Mouse (Mus musculus) cerebellum, adult 2 months (tissue): ENCODE results near the gene Zfp697. TPM values are rescaled to one million over a fixed set of nuclear protein-coding genes. Genes with fewer than 3 reads are reported as not detected.
"Not testable (repeated sequence)": the region's sequence is repeated elsewhere in the genome, so short reads cannot be mapped to it uniquely, and the experiment has no call there.

Experiments used
- DNase-seq, 2 experiments: peaks; one replicate each; pipeline ENCODE4 v3.0.0; 2021
- H3K27ac ChIP-seq: fragments of 200-500 bp; 2 replicates; pipeline ENCODE4 v1.5.1; 2012; ENCODE audit warnings: low read length, control low read depth, inconsistent platforms; ENCODE audit not compliant: insufficient read depth
- H3K27me3 ChIP-seq: fragments of 200-500 bp; 2 replicates; pipeline ENCODE4 v1.6.1; 2012; ENCODE audit warnings: inconsistent platforms, mild to moderate bottlenecking, low read length, moderate library complexity; ENCODE audit not compliant: control insufficient read depth, insufficient read depth
- H3K4me1 ChIP-seq: fragments of 200-500 bp; 2 replicates; pipeline ENCODE4 v1.6.1; 2011; ENCODE audit warnings: low read length; ENCODE audit not compliant: control insufficient read depth, insufficient read depth
- H3K4me3 ChIP-seq: fragments of 200-500 bp; replicated peaks from 2 replicates; pipeline ENCODE3; 2011; ENCODE audit warnings: mild to moderate bottlenecking, low read depth, low read length, control low read depth; ENCODE audit not compliant: insufficient read depth
- CTCF ChIP-seq: fragments of 200-500 bp; IDR thresholded peaks from 2 replicates; pipeline ENCODE4 v1.5.1; 2011; ENCODE audit warnings: low read depth, mild to moderate bottlenecking, control low read depth, low read length, moderate library complexity, borderline replicate concordance; ENCODE audit not compliant: insufficient read depth
- POLR2A ChIP-seq: fragments of 200-500 bp; IDR thresholded peaks from 2 replicates; pipeline ENCODE4 v1.6.1; 2011; ENCODE audit warnings: low read length, control low read depth, borderline replicate concordance; ENCODE audit not compliant: insufficient read depth
- WGBS: fragments of 180-500 bp; shearing (Covaris S2); methylation state at CpG from one replicate; pipeline ENCODE4 v1.1.7; 2018; 5-methylcytosine and 5-hydroxymethylcytosine counted together
- polyA plus RNA-seq: library from polyadenylated mRNA; depleted of rRNA; stranded (reverse); fragments of >200 nt; gene quantifications from 2 replicates; pipeline ENCODE4 v1.2.3, GENCODE M21; 2012

Gene Zfp697
- polyA plus RNA-seq, 1 experiment: 7.7 TPM

DNA sequence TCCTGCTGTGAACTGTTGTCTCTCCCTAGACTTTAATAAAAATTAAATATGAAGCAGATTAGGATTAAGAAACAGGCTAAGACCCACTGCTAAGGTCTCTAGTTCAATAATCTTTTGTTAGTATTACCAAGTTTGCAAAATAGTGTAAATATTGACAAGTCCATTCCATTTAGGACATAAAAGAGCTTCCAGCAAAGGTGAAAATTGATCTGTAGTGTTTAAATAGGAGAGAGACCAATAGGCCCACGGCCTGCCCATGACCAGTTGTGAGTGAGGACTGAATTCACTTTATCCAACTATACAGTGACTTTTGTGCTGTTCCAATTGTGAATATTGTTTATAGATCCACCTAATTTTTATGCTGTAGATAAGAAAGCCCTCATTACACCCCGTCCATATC is 205.5 kb downstream of the Zfp697 start:
- WGBS: 91% methylated on average over 2 of the region's 2 CpGs
- no peaks in the 10 kb centered on the region for H3K27me3 ChIP-seq
- TF ChIP-seq CTCF: no peak
- no peak for TF ChIP-seq POLR2A
- no peak overlapping the region for H3K27ac ChIP-seq
- H3K4me3 ChIP-seq: no peak overlapping the region
- no peaks in the 10 kb centered on the region for H3K4me1 ChIP-seq
- no peak for DNase-seq

DNA sequence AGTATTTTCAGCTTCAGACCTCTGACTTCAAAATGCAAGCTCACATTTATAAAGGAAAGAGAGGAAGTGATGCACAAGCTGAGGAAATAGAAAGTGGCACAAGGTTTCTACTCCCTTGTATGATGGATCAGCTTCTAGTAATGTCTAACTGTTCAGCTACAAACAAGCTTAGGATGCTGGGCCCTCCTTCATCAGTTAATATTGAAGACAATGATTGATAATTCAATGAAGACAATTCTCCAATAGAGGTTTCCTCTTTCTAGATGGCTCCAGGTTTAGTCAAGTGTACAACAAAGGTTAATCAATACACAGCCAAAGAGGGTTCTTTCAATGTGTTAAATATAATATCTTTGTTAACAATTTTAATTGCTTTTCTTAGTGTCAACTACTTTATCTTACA is 206.4 kb downstream of the Zfp697 start, which contains the start of gene Gm10681:
Gene Gm10681 (minus strand): TSS at position 101 of the 400 bp plus-strand sequence.
- no peak within 1 kb of the TSS for H3K4me3 ChIP-seq
- H3K4me1 ChIP-seq: no peaks in the 10 kb centered on the region
- H3K27me3 ChIP-seq: no peaks in the 10 kb centered on the region
- TF ChIP-seq CTCF (no peak), POLR2A (no peak)
- no peak for DNase-seq
- no peak within 1 kb of the TSS for H3K27ac ChIP-seq

DNA sequence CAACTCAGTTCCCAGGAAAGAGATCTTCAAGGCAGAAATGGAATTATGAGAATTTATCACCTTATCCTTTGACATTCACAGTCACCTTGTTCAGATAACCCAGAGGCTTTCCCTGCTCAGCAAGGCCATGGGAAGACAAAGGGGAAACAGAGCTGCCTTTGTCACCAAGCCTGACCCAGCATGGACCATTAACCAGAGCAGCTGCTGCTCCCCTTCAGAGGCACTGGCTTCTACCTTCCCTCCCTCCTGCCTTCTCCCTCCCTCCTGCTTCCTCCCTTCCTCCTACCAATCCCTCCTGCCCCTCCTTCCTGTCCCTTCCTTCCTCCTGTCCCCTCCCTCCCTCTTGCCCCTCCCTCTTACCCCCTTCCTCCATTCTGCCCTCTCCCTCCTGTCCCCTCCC is 231.3 kb downstream of the Zfp697 start:
- not testable (repeated sequence) for DNase-seq, H3K4me3 ChIP-seq, H3K27ac ChIP-seq, H3K27me3 ChIP-seq, H3K4me1 ChIP-seq

GRCm38 (mm10) chr3:98613963-98614362 is 231.7 kb downstream of the Zfp697 start:
- no peak overlapping the region for H3K4me3 ChIP-seq
- H3K27me3 ChIP-seq: no peaks in the 10 kb centered on the region
- no peak overlapping the region for H3K27ac ChIP-seq
- TF ChIP-seq POLR2A: no peak
- TF ChIP-seq CTCF: no peak
- no peaks in the 10 kb centered on the region for H3K4me1 ChIP-seq
- no peak for DNase-seq

- not testable (repeated sequence) for DNase-seq, H3K4me3 ChIP-seq, H3K27me3 ChIP-seq, H3K27ac ChIP-seq, H3K4me1 ChIP-seq
- WGBS: 63% methylated on average over 2 of the region's 2 CpGs
Measured at GRCm38 (mm10) chr3:98614406-98614927, 232.2 kb downstream of the Zfp697 start.

GRCm38 (mm10) chr3:98616244-98616643 is 234.0 kb downstream of the Zfp697 start:
- H3K27me3 ChIP-seq, DNase-seq, H3K4me3 ChIP-seq, H3K27ac ChIP-seq, H3K4me1 ChIP-seq: not testable (repeated sequence)
- 25% methylated on average over 2 of the region's 2 CpGs for WGBS

DNA sequence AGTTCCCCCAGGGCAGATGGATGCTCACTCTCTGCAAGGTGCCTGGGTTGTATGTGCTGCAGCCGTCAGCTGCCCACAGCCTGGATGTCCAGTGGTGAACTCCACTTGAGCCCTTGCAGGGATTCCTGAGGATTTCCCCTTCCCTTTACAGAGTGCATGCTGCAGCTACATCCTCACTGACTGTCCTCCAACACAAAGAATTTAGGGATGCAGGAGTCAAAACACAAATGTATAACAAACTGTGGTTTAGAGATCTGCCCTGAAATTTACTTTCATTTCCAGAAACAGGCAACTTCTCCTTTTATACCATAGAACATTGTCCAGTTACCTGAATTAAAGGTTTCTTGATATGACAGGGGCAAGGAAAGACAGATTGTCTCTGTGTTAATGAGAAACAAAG is 234.5 kb downstream of the Zfp697 start:
- 41% methylated on average over 1 of the region's 1 CpGs for WGBS
- not testable (repeated sequence) for H3K27me3 ChIP-seq, H3K4me3 ChIP-seq, H3K27ac ChIP-seq, DNase-seq, H3K4me1 ChIP-seq

DNA sequence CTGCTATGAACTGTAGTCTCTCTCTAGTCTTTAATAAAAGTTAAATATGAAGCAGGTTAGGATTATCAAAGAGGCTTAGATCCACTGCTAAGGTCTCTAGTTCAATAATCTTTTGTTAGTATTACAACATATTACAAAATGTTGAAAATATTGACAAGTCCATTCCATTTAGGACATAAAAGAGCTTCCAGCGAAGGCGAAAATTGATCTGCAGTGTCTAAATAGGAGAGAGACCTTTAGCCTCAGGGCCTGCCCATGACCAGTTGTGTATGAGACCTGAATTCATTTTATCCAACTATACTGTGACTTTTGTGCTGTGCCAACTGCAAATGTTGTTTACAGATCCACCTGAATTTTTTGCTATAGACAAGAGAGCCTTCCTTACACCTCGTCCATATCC is 247.4 kb downstream of the Zfp697 start:
- DNase-seq: no peak
- no peaks in the 10 kb centered on the region for H3K4me1 ChIP-seq
- H3K27me3 ChIP-seq: no peaks in the 10 kb centered on the region
- H3K4me3 ChIP-seq: no peak overlapping the region
- H3K27ac ChIP-seq: no peak overlapping the region
- TF ChIP-seq POLR2A (no peak), CTCF (no peak)
- WGBS: 87% methylated on average over 3 of the region's 3 CpGs

- no peak for DNase-seq
- Histone ChIP-seq H3K27me3 (no peaks in the 10 kb centered on the region), H3K27ac (no peak within 1 kb of the TSS), H3K4me3 (no peak within 1 kb of the TSS), H3K4me1 (no peaks in the 10 kb centered on the region)
- TF ChIP-seq POLR2A (no peak), CTCF (no peak)
Measured at GRCm38 (mm10) chr3:98630152-98630551, 247.9 kb downstream of the Zfp697 start, which contains the start of gene Hsd3b5. TSS of gene Hsd3b5 (minus strand) at chr3:98630252.
